Mouse (Mus musculus) kidney, embryonic 15.5 days (tissue): ENCODE results near the gene Gm32717. TPM values are rescaled to one million over a fixed set of nuclear protein-coding genes. Genes with fewer than 3 reads are reported as not detected.
"Not testable (repeated sequence)": the region's sequence is repeated elsewhere in the genome, so short reads cannot be mapped to it uniquely, and the experiment has no call there.

Experiments used
- ATAC-seq: fragments of 200-750 bp; cut with Nextera tagmentation; replicated peaks from 2 replicates; pipeline ENCODE4 v1.8.0; 2017; ENCODE audit warnings: moderate TSS enrichment; ENCODE audit not compliant: low FRiP score
- H3K27ac ChIP-seq: fragments of 300-500 bp; sonication (generic); 2 replicates; pipeline ENCODE4 v1.5.1; 2015; ENCODE audit warnings: mild to moderate bottlenecking, inconsistent platforms
- H3K27me3 ChIP-seq: fragments of 300-500 bp; sonication (generic); 2 replicates; pipeline ENCODE4 v1.6.1; 2015; ENCODE audit warnings: inconsistent platforms
- H3K36me3 ChIP-seq: fragments of 300-500 bp; sonication (generic); 2 replicates; pipeline ENCODE4 v1.6.1; 2015; ENCODE audit warnings: inconsistent platforms
- H3K4me1 ChIP-seq: fragments of 300-500 bp; sonication (generic); 2 replicates; pipeline ENCODE4 v1.6.1; 2015; ENCODE audit warnings: inconsistent platforms
- H3K4me2 ChIP-seq: fragments of 300-500 bp; sonication (generic); 2 replicates; pipeline ENCODE4 v1.6.1; 2015; ENCODE audit warnings: moderate library complexity, mild to moderate bottlenecking, inconsistent platforms
- H3K4me3 ChIP-seq: fragments of 300-500 bp; sonication (generic); replicated peaks from 2 replicates; pipeline ENCODE4 v1.5.1; 2015; ENCODE audit warnings: mild to moderate bottlenecking, inconsistent platforms
- H3K9ac ChIP-seq: fragments of 300-500 bp; sonication (generic); 2 replicates; pipeline ENCODE4 v1.6.1; 2015; ENCODE audit warnings: mild to moderate bottlenecking, inconsistent platforms
- H3K9me3 ChIP-seq: fragments of 300-500 bp; sonication (generic); replicated peaks from 2 replicates; pipeline ENCODE4 v1.6.1; 2016; ENCODE audit warnings: inconsistent platforms
- WGBS: fragments of 180-500 bp; shearing (Covaris S2); methylation state at CpG from one replicate; pipeline ENCODE4 v1.1.7; 2015; ENCODE audit warnings: mixed read lengths; 5-methylcytosine and 5-hydroxymethylcytosine counted together
- polyA plus RNA-seq: library from polyadenylated mRNA; unstranded; fragments of >200 nt; fragmentation: Nextera tagmentation; extraction: Ambion mirVana; gene quantifications from 2 replicates; pipeline ENCODE4 v1.2.1, GENCODE M21; 2015

Gene Gm32717
- not detected in 2 replicates for polyA plus RNA-seq

DNA sequence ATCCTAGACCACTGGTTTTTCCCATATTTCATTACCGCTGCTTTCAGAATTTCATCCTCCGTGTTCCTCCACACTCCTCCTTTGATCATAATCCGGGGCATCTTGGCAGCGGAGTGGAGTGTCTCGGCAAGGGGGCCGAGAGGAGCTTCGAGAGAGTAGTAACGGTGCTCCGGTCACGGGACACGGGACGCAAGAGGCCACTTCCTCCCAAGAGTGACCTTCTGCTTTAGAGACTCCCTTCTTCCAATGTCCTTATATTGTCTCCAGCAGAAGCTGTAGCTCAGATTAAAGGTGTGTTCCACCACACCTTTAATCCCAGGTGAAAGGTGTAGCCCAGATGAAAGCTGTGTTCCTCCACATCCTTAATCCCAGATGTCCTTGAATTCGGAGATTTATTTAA, at the start of gene Gm32717:
Gene Gm32717, minus strand, starts transcription at position 101 of the 400 bp plus-strand sequence.
- not testable (repeated sequence) for ATAC-seq, H3K27ac ChIP-seq, H3K36me3 ChIP-seq, H3K9me3 ChIP-seq, H3K4me1 ChIP-seq, H3K4me2 ChIP-seq, H3K9ac ChIP-seq, H3K4me3 ChIP-seq, H3K27me3 ChIP-seq
- no CpG with 5 or more reads among the region's 13 CpGs for WGBS

DNA sequence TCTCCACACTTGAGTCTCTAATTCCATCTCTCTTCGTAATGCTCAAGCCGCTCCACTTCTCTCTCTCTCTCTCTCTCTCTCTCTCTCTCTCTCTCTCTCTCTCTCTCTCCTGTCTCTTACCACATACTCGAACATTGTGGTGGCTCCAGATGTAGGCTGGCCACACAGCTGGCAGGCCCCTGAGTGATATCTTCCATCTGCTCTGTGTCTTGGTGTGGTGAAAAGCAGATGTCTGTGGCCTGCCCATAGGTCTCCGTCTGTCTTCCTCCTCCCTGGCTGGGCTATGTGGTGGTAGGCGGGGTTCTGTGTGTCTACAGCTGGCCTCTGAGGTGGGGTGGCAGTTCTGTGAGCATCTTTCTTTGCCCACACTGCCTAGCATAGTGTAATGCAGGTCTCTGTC, 42.4 kb upstream of the Gm32717 start:
- H3K9me3 ChIP-seq, H3K4me2 ChIP-seq, H3K27ac ChIP-seq, H3K36me3 ChIP-seq, H3K9ac ChIP-seq, H3K27me3 ChIP-seq, H3K4me1 ChIP-seq, H3K4me3 ChIP-seq: not testable (repeated sequence)
- WGBS = 72% methylated on average over 4 of the region's 5 CpGs
- 0 out of 2 replicates have a peak, but pooled peaks have one; percentile 22 for ATAC-seq

DNA sequence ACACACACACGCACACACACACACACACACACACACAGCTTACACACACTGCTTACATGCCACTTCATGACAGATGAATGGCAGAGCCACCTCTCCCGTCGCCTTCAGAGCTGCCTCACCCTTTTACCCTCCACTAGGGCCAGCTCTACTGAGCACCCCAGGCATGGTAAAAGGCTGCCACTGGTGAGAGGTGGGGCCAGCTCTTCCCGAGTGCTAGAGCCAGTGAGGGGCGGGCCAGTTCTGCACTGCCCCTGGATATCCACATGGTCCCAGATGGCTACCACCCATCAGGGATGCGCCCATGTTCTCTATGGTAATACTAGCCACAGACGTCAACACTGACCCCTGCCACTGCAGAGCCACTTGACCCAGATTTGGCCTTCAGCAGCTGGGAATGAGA, 42.0 kb upstream of the Gm32717 start:
- not testable (repeated sequence) for H3K36me3 ChIP-seq, H3K4me3 ChIP-seq, H3K27ac ChIP-seq, ATAC-seq, H3K9me3 ChIP-seq, H3K27me3 ChIP-seq, H3K4me2 ChIP-seq, H3K9ac ChIP-seq, H3K4me1 ChIP-seq
- WGBS = 75% methylated on average over 7 of the region's 7 CpGs

DNA sequence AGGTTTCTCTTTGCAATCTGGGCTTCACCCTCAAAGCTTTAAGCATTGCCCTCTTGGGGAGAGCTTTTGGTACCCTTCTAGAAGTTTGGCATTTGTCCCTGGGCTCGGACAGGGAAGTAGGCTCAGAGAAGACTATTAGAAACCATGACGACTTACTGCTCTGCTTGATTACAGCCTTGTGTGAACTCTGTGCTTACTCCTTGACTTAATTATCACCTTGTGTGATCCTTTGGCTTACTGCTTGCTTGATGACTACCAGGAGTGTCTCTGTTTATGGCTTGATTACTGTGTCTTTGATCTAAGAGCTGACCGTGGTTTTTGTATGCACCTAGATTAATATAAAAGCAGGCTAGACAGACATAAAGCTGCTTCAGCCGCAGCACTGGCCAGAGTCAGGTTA, 37.5 kb upstream of the Gm32717 start:
- H3K36me3 ChIP-seq, H3K4me1 ChIP-seq, H3K27me3 ChIP-seq, H3K9me3 ChIP-seq, H3K4me3 ChIP-seq, H3K9ac ChIP-seq, H3K27ac ChIP-seq, ATAC-seq, H3K4me2 ChIP-seq: not testable (repeated sequence)
- no CpG with 5 or more reads among the region's 4 CpGs for WGBS

DNA sequence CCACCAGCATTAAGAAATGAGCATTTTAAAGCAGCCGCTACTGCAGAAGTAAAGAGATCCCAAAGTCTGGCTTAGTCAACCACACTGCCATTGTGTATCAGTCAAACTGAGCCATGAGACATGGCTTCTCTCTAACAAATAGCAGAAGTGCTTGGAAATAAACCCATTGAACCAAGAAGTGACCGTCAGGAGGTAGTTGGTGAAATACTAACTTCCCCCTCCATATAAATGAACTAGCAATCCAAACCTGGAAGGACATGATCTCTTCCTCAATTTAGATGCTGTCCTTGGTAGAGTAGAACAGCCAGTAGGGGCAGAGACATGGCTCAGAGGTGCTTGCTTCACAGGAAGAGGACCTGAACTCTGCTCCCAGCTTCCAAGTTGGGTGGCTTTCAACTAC, 30.8 kb upstream of the Gm32717 start:
- not testable (repeated sequence) for H3K27ac ChIP-seq, H3K4me3 ChIP-seq, H3K36me3 ChIP-seq, H3K4me1 ChIP-seq, H3K4me2 ChIP-seq, H3K9me3 ChIP-seq, ATAC-seq, H3K27me3 ChIP-seq, H3K9ac ChIP-seq
- WGBS = no CpG with 5 or more reads among the region's 2 CpGs

DNA sequence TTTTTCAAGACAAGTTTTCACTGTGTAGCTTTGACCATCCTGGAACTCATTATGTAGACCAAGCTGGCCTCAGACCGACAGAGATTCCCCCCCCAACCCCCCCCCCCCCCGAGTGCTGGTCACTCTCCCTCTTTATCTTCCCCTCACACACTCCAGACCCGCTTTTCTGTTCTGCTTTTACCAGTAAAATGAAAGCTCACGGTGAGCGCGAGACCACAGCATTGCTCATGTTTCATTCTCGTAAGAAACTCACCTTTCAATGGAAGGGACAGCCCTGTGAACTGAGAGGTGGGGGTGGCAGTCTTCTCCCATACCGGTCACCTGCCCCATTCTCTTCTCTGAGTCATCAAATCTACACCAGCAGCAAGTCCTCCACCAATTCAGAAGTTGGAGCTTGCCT, 28.2 kb upstream of the Gm32717 start:
- not testable (repeated sequence) for H3K4me2 ChIP-seq, H3K4me3 ChIP-seq, H3K36me3 ChIP-seq, H3K27me3 ChIP-seq, ATAC-seq, H3K9me3 ChIP-seq, H3K4me1 ChIP-seq, H3K27ac ChIP-seq, H3K9ac ChIP-seq
- 100% methylated on average over 1 of the region's 8 CpGs for WGBS

DNA sequence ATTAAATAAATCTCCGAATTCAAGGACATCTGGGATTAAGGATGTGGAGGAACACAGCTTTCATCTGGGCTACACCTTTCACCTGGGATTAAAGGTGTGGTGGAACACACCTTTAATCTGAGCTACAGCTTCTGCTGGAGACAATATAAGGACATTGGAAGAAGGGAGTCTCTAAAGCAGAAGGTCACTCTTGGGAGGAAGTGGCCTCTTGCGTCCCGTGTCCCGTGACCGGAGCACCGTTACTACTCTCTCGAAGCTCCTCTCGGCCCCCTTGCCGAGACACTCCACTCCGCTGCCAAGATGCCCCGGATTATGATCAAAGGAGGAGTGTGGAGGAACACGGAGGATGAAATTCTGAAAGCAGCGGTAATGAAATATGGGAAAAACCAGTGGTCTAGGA, 17.8 kb upstream of the Gm32717 start, which contains the start of gene Gm32802:
Gene Gm32802, plus strand, starts transcription at position 301 of the 400 bp plus-strand sequence.
- H3K9me3 ChIP-seq, H3K4me3 ChIP-seq, H3K9ac ChIP-seq, ATAC-seq, H3K27me3 ChIP-seq, H3K4me1 ChIP-seq, H3K4me2 ChIP-seq, H3K36me3 ChIP-seq, H3K27ac ChIP-seq: not testable (repeated sequence)
- whole genome bisulfite sequencing = no CpG with 5 or more reads among the region's 13 CpGs

DNA sequence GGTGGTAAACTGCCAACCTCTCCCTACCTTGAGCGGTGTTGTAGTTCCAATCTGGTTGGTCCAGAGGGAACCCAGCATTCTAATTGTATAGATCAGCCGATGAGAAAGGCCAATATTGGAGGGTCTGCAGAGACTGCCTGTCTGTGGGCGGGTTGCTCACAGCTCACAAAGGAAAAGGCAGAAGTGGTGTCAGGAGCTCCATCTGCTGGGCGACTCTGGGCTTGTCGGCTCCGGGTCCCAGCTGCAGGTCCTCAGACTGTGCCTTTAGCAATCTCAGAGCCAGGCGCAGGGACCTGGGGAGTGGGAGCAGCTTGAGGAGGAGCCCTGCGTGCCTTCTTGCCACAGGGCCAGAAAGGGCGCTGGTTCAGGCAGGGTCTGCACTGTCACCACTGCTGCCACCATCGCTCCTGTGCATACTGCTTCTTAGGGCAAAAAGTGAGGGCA, 10.3 kb upstream of the Gm32717 start:
- peak overlapping the region; percentile 45 for H3K4me2 ChIP-seq
- H3K9ac ChIP-seq = no peak overlapping the region
- ATAC-seq = peak; percentile 66
- no peaks in the 10 kb centered on the region for H3K27me3 ChIP-seq
- H3K36me3 ChIP-seq = no peaks in the 10 kb centered on the region
- H3K9me3 ChIP-seq = no peaks in the 10 kb centered on the region
- H3K27ac ChIP-seq = no peak overlapping the region
- H3K4me3 ChIP-seq = no peak overlapping the region
- peaks cover 3% of the 10 kb centered on the region for H3K4me1 ChIP-seq
- 22% methylated on average over 10 of the region's 10 CpGs for WGBS

DNA sequence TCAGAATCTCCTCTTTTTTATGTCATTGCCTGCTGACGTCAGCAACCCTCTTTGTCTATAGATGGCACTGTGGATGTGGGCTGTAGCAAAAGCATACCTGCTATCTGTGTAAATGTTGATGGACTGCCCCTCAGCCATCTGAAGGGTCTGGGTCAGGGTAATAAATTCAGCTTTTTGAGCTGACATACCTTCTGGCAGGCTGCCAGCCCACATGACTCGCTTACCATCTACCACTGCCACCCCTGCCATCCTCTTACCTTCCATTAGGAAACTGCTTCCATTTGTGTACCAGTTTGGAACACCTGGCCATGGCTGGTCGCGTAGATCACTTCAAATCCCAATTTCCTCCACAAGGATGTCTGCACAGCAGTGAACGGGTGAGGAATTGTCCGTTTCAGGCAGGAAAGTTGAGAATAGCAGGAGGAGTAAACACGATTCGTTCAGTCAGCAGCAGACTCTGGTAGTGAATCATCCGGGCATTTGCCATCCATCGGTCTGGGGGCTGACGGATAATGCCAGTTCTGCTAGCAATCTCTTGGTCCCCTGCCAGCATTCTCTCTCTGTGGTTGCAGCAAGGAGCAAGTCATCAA, 8.5 kb upstream of the Gm32717 start:
- H3K4me2 ChIP-seq, H3K9ac ChIP-seq, H3K27ac ChIP-seq, ATAC-seq, H3K27me3 ChIP-seq, H3K9me3 ChIP-seq, H3K4me1 ChIP-seq, H3K36me3 ChIP-seq, H3K4me3 ChIP-seq: not testable (repeated sequence)
- WGBS = 63% methylated on average over 11 of the region's 11 CpGs

DNA sequence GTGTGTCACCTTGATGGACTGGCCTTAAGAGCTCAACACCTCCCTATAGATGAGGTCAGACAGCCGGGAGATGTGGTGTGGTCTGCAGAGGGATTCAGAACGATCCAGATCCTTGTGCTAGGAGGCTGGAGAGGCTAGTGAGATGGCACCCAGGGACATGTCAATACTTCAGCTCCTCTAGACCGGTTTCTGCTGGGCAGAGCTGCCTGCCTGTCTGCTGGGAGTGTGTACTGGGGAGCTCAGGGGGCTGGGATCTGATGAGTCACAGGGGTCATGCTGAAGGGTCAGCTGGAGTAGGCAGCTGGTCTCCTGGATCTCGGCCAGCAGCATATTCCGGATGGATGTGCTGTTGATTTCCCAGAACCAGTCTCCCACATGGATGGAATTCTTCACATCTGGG, 8.0 kb downstream of the Gm32717 start:
- not testable (repeated sequence) for ATAC-seq, H3K9me3 ChIP-seq, H3K4me3 ChIP-seq, H3K9ac ChIP-seq, H3K36me3 ChIP-seq, H3K4me2 ChIP-seq, H3K27ac ChIP-seq, H3K27me3 ChIP-seq, H3K4me1 ChIP-seq
- 63% methylated on average over 2 of the region's 5 CpGs for WGBS

DNA sequence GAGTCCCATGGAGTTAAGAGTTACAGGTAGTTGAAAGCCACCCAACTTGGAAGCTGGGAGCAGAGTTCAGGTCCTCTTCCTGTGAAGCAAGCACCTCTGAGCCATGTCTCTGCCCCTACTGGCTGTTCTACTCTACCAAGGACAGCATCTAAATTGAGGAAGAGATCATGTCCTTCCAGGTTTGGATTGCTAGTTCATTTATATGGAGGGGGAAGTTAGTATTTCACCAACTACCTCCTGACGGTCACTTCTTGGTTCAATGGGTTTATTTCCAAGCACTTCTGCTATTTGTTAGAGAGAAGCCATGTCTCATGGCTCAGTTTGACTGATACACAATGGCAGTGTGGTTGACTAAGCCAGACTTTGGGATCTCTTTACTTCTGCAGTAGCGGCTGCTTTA, 13.0 kb downstream of the Gm32717 start:
- H3K4me2 ChIP-seq, ATAC-seq, H3K4me1 ChIP-seq, H3K9me3 ChIP-seq, H3K9ac ChIP-seq, H3K36me3 ChIP-seq, H3K27ac ChIP-seq, H3K27me3 ChIP-seq, H3K4me3 ChIP-seq: not testable (repeated sequence)
- WGBS = 100% methylated on average over 1 of the region's 2 CpGs

DNA sequence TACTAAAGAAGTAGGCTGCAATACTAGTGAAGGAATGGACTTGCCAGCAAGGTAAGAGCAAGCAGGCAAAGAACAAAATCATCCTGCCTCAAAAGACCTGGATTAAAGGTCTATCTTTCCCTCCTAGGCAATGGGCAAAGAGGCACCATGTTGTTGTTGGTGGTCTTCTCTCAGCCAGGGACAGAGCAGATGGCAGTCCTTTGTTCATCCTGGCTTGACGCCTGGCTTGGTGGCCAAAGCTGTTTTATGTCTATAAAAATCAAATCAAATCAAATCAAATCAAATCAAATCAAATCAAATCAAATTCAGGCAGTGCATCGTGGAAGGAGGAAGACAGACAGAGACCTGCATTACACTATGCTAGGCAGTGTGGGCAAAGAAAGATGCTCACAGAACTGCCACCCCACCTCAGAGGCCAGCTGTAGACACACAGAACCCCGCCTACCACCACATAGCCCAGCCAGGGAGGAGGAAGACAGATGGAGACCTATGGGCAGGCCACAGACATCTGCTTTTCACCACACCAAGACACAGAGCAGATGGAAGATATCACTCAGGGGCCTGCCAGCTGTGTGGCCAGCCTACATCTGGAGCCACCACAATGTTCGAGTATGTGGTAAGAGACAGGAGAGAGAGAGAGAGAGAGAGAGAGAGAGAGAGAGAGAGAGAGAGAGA, 24.7 kb downstream of the Gm32717 start:
- H3K4me2 ChIP-seq, ATAC-seq, H3K27ac ChIP-seq, H3K27me3 ChIP-seq, H3K4me3 ChIP-seq, H3K9me3 ChIP-seq, H3K4me1 ChIP-seq, H3K36me3 ChIP-seq, H3K9ac ChIP-seq: not testable (repeated sequence)
- WGBS = 80% methylated on average over 4 of the region's 4 CpGs

DNA sequence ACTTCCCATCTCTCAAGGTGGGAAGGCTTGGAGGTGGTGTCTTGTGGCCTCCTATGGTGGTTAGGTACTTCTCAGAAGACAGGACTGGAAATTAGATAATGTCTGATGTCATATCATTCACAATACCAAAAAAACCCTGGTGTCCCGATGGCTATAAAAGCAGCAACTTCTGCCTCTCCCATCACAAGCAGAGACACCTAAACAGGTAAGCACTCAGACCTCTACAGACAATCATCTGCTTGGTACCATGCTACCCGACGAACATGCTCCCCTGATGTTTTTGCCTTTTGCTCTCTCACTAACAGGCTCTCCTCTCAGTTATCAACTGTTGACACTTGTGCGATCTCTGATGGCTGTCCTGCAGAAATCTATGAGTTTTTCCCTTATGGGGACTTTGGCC, 35.9 kb downstream of the Gm32717 start, which contains the start of gene Il22:
Gene Il22, plus strand, starts transcription at position 301 of the 400 bp plus-strand sequence.
- Histone ChIP-seq H3K36me3 (no peaks in the 10 kb centered on the region), H3K4me1 (no peaks in the 10 kb centered on the region), H3K4me3 (no peak within 1 kb of the TSS), H3K9ac (no peak within 1 kb of the TSS), H3K4me2 (no peak within 1 kb of the TSS), H3K9me3 (no peaks in the 10 kb centered on the region), H3K27me3 (no peaks in the 10 kb centered on the region), H3K27ac (no peak within 1 kb of the TSS)
- no peak for ATAC-seq
- WGBS = 92% methylated on average over 4 of the region's 4 CpGs
